Mouse (Mus musculus) stomach, embryonic 15.5 days (tissue): ENCODE data around the gene Rnd1. TPM values are rescaled to one million over a fixed set of nuclear protein-coding genes. Genes with fewer than 3 reads are reported as not detected.

ENCODE experiments used
- ATAC-seq: fragments of 200-750 bp; cut with Nextera tagmentation; 2 replicates; pipeline ENCODE4 v1.8.0; 2017; ENCODE audit warnings: low read depth, moderate number of reproducible peaks, moderate TSS enrichment; ENCODE audit not compliant: insufficient read depth, low FRiP score
- H3K27ac ChIP-seq: fragments of 300-500 bp; sonication (generic); 2 replicates; pipeline ENCODE4 v1.5.1; 2015; ENCODE audit warnings: mild to moderate bottlenecking, inconsistent platforms
- H3K27me3 ChIP-seq: fragments of 300-500 bp; sonication (generic); replicated peaks from 2 replicates; pipeline ENCODE4 v1.6.1; 2015; ENCODE audit warnings: inconsistent platforms
- H3K36me3 ChIP-seq: fragments of 300-500 bp; sonication (generic); 2 replicates; pipeline ENCODE4 v1.6.1; 2015; ENCODE audit warnings: inconsistent platforms
- H3K4me1 ChIP-seq: fragments of 300-500 bp; sonication (generic); 2 replicates; pipeline ENCODE4 v1.6.1; 2015; ENCODE audit warnings: inconsistent platforms
- H3K4me2 ChIP-seq: fragments of 300-500 bp; sonication (generic); 2 replicates; pipeline ENCODE4 v1.6.1; 2015; ENCODE audit warnings: mild to moderate bottlenecking, inconsistent platforms
- H3K4me3 ChIP-seq: fragments of 300-500 bp; sonication (generic); replicated peaks from 2 replicates; pipeline ENCODE4 v1.5.1; 2015; ENCODE audit warnings: inconsistent platforms
- H3K9ac ChIP-seq: fragments of 300-500 bp; sonication (generic); 2 replicates; pipeline ENCODE4 v1.6.1; 2015; ENCODE audit warnings: inconsistent platforms
- H3K9me3 ChIP-seq: fragments of 300-500 bp; sonication (generic); 2 replicates; pipeline ENCODE4 v1.6.1; 2016; ENCODE audit warnings: inconsistent platforms
- WGBS: fragments of 180-500 bp; shearing (Covaris S2); methylation state at CpG from one replicate; pipeline ENCODE4 v1.1.7; 2015; 5-methylcytosine and 5-hydroxymethylcytosine counted together
- polyA plus RNA-seq: library from polyadenylated mRNA; unstranded; fragments of >200 nt; fragmentation: Nextera tagmentation; extraction: Ambion mirVana; gene quantifications from 2 replicates; pipeline ENCODE4 v1.2.1, GENCODE M21; 2015

Rnd1 gene
- polyA plus RNA-seq, 1 experiment from 2014 or later = 1.3 TPM

DNA sequence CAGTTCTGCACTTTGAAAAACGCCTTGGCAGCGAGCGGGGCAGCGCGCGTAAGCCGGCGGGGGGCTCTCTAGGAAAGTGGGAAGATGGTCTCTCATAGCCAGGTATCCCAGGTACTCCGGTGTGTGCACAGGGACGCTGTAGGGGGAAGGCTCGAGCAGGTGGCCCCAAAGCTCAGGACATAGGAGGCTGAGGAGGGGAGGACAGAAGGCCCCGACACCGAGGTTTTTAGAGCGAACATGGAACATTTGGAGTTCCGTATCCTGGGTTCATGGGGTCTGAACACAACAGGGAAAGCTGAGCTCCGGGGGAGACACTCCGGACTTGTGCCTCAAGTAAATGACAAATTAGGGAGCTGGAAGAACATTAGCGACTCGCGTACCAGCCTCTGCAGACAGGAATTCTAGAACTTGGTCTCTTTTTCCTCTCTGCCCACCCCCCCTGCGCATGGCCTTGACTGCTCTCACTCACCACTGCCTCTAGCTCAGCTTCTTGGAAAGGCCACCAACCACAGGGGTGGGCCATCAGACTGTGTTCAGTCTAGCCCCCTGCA lies 41.9 kb downstream of the Rnd1 start:
- 6% methylated on average over 21 of the region's 21 CpGs for WGBS
- peak overlapping the region; percentile 60; the same call in 1 of the 2 replicates for H3K9ac ChIP-seq
- H3K27me3 ChIP-seq = peaks cover 17% of the 10 kb centered on the region
- peaks cover 48% of the 10 kb centered on the region for H3K4me1 ChIP-seq
- 0 out of 2 replicates have a peak, but pooled peaks cover 4% of the 10 kb centered on the region for H3K36me3 ChIP-seq
- H3K4me2 ChIP-seq = peak overlapping the region; percentile 94
- H3K9me3 ChIP-seq = no peaks in the 10 kb centered on the region
- peak overlapping the region; percentile 89 for H3K4me3 ChIP-seq
- no peak overlapping the region for H3K27ac ChIP-seq
- no peak for ATAC-seq

- Histone ChIP-seq H3K9me3 (no peaks in the 10 kb centered on the region), H3K4me3 (peak overlapping the region; percentile 89), H3K36me3 (no peaks in the 10 kb centered on the region), H3K9ac (peak overlapping the region; percentile 60), H3K27me3 (peaks cover 22% of the 10 kb centered on the region), H3K27ac (peak overlapping the region; percentile 77), H3K4me1 (peaks cover 48% of the 10 kb centered on the region), H3K4me2 (peak overlapping the region; percentile 94)
- WGBS = under 1% methylated on average over 56 of the region's 65 CpGs
- peak; percentile 51 for ATAC-seq
These were observed 42.6 kb downstream of the Rnd1 start for GRCm38 (mm10) chr15:98634541-98635081.

DNA sequence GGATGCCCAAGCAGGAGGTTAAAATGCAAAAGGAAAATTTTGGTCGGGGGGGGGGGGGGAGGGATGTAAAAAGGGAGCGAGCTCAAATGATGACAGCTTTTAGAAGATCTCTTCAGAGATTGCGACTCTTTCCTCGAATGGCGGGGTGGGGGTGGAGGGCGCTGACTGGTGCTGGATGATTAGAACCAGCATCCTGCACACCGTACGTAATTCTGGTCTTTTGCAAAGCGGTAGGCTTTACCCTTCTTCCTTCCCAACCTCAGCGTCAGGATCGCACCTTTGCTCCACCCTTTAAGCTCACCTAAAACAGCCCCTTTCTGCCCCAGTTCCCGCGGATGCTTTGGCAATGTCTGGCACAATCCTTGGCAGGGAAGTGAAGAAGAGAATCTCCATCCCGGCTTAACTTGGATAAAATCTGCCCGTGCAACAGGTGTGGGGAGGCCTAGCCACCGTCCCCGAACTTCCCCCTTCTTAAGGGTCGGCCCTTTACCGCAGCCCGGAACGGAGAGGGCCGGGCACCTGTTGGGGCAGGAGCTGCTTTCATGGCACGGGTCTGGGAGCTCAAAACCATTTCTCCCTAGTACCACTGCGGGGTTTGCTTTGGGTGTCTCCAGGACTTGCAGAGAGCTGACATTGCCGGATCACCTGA lies 43.3 kb downstream of the Rnd1 start:
- 3% methylated on average over 24 of the region's 25 CpGs for WGBS
- peaks cover 22% of the 10 kb centered on the region for H3K27me3 ChIP-seq
- peak overlapping the region; percentile 89 for H3K4me3 ChIP-seq
- no peak for ATAC-seq
- H3K27ac ChIP-seq = peak overlapping the region; percentile 77; the same call in 1 of the 2 replicates
- H3K36me3 ChIP-seq = no peaks in the 10 kb centered on the region
- H3K9ac ChIP-seq = peak overlapping the region; percentile 60
- no peaks in the 10 kb centered on the region for H3K9me3 ChIP-seq
- H3K4me1 ChIP-seq = peaks cover 54% of the 10 kb centered on the region
- peak overlapping the region; percentile 94 for H3K4me2 ChIP-seq

DNA sequence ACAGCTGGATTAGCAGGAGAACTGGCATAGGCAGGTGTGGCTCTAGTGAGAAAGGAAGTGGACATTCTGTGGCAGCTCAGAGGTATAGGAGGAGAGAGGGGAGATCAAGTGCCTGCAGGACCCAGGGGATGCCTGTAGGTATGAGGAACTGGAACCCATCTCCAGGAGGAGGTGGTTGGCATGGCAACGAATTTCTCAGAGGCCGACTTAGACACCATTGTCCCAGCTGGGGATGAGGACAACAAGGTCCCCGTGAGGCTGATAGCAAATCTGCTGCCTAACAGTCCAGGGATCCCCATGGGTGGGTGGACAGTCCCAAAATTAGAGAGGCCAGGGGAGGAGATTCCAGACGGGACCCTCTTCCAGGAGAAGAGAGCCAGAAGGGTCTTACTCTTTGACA lies 44.3 kb downstream of the Rnd1 start:
- H3K9me3 ChIP-seq = no peaks in the 10 kb centered on the region
- peak overlapping the region; percentile 89 for H3K4me3 ChIP-seq
- no peak overlapping the region; the same call in 1 of the 2 replicates for H3K27ac ChIP-seq
- H3K27me3 ChIP-seq = peaks cover 22% of the 10 kb centered on the region
- H3K4me1 ChIP-seq = peaks cover 62% of the 10 kb centered on the region
- ATAC-seq = no peak
- no peaks in the 10 kb centered on the region for H3K36me3 ChIP-seq
- H3K9ac ChIP-seq = no peak overlapping the region
- peak overlapping the region; percentile 94 for H3K4me2 ChIP-seq
- 5% methylated on average over 4 of the region's 4 CpGs for WGBS

DNA sequence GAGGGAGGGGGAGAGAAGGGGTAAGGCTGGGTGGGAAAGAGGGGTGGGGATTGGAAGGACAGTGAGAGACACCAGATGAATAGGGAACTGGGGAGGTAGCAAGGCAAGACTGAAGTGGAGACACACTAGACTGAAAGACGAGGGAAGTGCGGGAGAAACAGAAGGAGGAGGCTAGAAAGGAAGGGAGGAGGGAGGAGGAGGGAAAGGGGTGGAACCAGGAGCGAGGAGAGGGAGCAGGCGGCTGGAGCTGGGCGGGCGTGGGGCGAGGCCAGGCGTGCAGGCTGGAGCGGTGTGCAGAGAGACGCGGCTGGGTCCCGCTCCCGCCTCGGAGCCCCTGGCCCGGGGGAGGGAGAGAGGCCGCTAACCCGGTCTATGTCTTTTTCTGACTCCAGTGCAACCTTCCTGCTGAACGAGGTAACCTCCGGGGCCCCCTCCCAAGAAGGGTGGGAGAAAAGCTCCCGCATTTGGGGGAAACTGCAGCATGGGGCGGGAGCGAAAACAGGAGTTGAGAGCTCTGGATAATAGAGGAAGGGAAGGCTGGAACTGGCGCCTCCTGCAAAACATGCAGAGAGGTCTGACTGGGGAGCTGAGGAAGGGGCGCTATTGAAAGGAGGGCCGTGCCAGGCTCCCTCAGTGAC lies 45.0 kb downstream of the Rnd1 start:
- under 1% methylated on average over 25 of the region's 25 CpGs for WGBS
- Histone ChIP-seq H3K4me2 (peak overlapping the region; percentile 94), H3K4me1 (peaks cover 62% of the 10 kb centered on the region), H3K4me3 (peak overlapping the region; percentile 89), H3K27ac (peak overlapping the region; percentile 64), H3K9me3 (no peaks in the 10 kb centered on the region), H3K36me3 (no peaks in the 10 kb centered on the region), H3K27me3 (peaks cover 22% of the 10 kb centered on the region), H3K9ac (peak overlapping the region; percentile 65; the same call in 1 of the 2 replicates)
- ATAC-seq = peak; percentile 78

- no peak; the same call in 1 of the 2 replicates for ATAC-seq
- H3K4me1 ChIP-seq = peaks cover 61% of the 10 kb centered on the region
- H3K9me3 ChIP-seq = no peaks in the 10 kb centered on the region
- H3K27me3 ChIP-seq = peaks cover 22% of the 10 kb centered on the region
- 2% methylated on average over 18 of the region's 18 CpGs for WGBS
- peak overlapping the region; percentile 94 for H3K4me2 ChIP-seq
- peak overlapping the region; percentile 64 for H3K27ac ChIP-seq
- H3K4me3 ChIP-seq = peak overlapping the region; percentile 89
- H3K36me3 ChIP-seq = no peaks in the 10 kb centered on the region
- H3K9ac ChIP-seq = no peak overlapping the region
These were observed 45.8 kb downstream of the Rnd1 start for GRCm38 (mm10) chr15:98631493-98631892.

DNA sequence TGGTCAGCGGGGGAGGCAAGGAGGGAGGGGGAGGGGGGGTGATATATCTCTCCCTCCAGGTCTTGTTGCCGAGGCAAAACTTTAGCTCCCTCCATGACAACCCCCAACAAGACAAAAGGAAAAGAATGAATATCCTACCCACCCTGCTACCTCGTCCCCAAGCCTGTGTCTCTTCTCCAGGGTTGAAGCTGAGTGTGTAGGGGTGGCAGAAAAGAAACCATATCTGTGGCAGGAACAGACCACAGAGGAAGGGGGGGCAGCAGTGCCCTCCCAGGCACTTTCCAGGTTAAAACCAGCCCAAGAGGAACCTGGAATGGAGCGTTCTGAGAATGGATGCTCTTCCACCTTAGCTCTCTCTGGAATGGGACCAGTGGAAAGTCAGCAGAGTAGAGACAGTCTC lies 46.7 kb downstream of the Rnd1 start, which contains the start of gene Cacnb3:
Cacnb3 (plus strand) TSS at position 301 of the 400 bp plus-strand sequence.
- Histone ChIP-seq H3K27me3 (peaks cover 22% of the 10 kb centered on the region), H3K4me1 (peaks cover 55% of the 10 kb centered on the region), H3K36me3 (no peaks in the 10 kb centered on the region), H3K9ac (no peak within 1 kb of the TSS), H3K4me2 (peak within 1 kb of the TSS; percentile 94), H3K4me3 (peak within 1 kb of the TSS; percentile 89), H3K27ac (peak within 1 kb of the TSS; percentile 64), H3K9me3 (no peaks in the 10 kb centered on the region)
- no peak for ATAC-seq
- 45% methylated on average over 4 of the region's 4 CpGs for WGBS

DNA sequence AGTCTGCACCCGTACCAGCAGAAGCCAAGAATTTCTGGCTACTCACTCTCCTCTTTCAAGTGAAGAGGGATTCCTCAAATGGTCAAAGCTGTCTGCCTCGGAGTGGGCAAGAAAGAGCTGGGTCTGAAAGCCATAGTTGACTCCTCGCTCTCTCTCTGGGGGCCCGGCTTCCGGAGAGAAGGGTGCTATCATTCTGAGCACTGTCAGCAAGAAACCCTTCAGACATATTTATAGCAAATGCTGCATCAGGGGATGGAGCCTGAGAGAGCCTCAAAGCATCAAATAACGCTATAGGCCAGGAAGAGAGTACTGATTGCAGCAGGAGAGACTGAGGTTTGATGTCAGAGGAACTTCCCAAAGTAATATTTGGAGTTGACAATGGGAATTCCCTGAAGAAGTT lies 47.8 kb downstream of the Rnd1 start:
- H3K9me3 ChIP-seq = no peaks in the 10 kb centered on the region
- peaks cover 55% of the 10 kb centered on the region for H3K4me1 ChIP-seq
- no peak overlapping the region for H3K9ac ChIP-seq
- ATAC-seq = no peak
- no peak overlapping the region for H3K4me2 ChIP-seq
- 0 out of 2 replicates have a peak overlapping the region, but pooled peaks have one; percentile 42 for H3K27ac ChIP-seq
- 47% methylated on average over 6 of the region's 6 CpGs for WGBS
- no peaks in the 10 kb centered on the region for H3K36me3 ChIP-seq
- no peak overlapping the region for H3K4me3 ChIP-seq
- H3K27me3 ChIP-seq = peaks cover 22% of the 10 kb centered on the region

DNA sequence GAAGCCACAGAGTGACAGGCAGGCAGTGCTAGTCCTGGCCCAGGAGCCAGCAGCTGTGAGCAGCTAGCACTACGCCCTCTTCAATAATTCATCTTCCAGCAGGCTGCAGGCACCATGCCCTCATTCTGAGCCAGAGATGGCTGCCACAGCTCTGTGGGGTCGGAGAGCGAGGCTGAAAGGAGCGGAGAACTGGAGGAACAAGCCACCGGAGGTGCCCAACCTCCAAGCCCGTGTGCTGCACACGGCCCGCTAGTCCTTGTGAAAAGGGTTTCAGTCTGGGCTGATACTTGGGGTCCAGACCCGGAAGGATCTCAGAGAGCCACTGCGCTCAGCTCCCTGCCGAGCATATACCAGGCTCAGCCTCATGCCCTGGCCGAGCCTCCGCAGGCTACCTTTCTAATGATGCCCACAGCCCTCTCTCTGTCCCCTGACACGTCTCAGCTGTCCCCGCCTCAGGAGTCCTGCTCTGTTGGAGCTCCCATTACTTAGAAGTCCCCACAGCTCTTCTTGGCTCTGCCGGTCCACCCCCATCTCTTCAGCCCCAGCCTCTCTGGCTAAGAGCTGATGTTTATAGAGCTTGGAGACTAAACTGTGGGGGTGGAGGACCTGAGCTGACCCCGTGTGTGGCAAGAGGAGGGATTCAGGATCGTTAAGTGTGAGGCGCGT lies 48.5 kb downstream of the Rnd1 start:
- Histone ChIP-seq H3K27ac (peak overlapping the region; percentile 42; the same call in 1 of the 2 replicates), H3K9ac (no peak overlapping the region), H3K36me3 (no peaks in the 10 kb centered on the region), H3K4me3 (peak overlapping the region; percentile 8), H3K4me2 (peak overlapping the region; percentile 49), H3K27me3 (peaks cover 18% of the 10 kb centered on the region), H3K4me1 (peaks cover 50% of the 10 kb centered on the region), H3K9me3 (no peaks in the 10 kb centered on the region)
- no peak for ATAC-seq
- 9% methylated on average over 20 of the region's 20 CpGs for WGBS

DNA sequence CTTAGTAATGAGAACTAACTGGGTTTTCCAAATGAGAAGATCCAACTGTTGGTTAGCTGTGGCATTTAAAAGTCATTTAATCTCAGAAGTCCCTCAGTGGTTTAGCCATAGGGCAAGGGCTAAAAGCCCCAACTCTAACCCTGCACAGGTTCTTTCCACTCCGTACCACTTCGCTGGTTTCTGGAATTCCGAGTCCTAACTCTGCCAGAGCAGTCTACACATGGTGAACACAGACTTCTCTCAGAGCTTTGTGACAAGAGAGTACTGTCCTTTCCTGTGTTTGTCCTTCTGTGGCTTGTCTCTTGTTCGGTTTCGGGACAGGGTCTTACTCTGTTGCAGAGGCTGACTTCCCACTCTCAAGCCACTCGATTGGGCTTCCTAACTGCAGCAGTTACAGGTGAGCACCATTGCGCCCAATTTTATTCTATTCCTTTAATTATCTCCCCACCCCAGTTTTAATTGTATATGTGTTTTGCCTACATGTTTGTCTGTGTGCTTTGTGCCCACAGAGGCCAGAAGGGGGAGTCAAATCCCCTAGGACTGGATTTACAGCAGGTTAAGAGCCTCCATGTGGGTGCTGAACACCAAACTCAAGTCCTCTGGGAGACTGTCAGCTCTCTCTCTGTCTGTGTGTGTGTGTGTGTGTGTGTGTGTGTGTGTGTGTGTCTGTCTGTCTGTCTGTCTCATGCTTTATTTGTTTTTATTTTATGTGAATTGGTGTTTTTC lies 50.6 kb downstream of the Rnd1 start:
- 78% methylated on average over 7 of the region's 7 CpGs for WGBS
- 0 out of 2 replicates have a peak, but pooled peaks cover 11% of the 10 kb centered on the region for H3K27me3 ChIP-seq

DNA sequence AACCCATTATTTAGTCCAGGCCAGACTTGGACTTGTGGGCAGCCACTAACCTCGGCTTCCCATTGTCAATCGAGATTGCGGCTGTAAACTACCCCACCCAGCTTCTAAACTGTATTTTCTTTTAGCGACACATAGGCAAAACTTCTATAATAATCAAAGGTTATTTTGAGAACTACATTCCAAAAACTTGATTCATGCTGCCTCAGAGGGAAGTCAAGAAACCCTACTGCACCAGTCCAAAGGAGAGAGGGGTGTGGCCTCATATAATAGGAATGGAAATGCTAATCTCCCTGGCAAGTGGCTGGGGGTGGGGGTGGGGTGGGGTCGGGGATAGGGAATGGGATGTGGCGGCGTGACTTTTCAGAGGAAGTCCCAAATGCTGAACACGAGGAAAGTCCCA lies 51.2 kb downstream of the Rnd1 start:
- Histone ChIP-seq H3K9me3 (no peaks in the 10 kb centered on the region), H3K4me1 (peaks cover 24% of the 10 kb centered on the region), H3K27me3 (0 out of 2 replicates have a peak, but pooled peaks cover 7% of the 10 kb centered on the region), H3K4me3 (no peak overlapping the region), H3K36me3 (no peaks in the 10 kb centered on the region), H3K4me2 (no peak overlapping the region), H3K9ac (no peak overlapping the region), H3K27ac (no peak overlapping the region)
- ATAC-seq = no peak
- WGBS = 22% methylated on average over 8 of the region's 8 CpGs

More for the DNA sequence above, 50.6 kb downstream of the Rnd1 start:
- H3K9ac ChIP-seq = no peak overlapping the region
- H3K4me1 ChIP-seq = peaks cover 30% of the 10 kb centered on the region
- no peaks in the 10 kb centered on the region for H3K9me3 ChIP-seq
- no peak overlapping the region for H3K4me2 ChIP-seq
- no peaks in the 10 kb centered on the region for H3K36me3 ChIP-seq
- no peak overlapping the region for H3K27ac ChIP-seq
- no peak overlapping the region for H3K4me3 ChIP-seq
- no peak for ATAC-seq
